Mouse (Mus musculus): ENCODE measurements at regions not wholly inside any gene's neighbourhood (a gene's known extent, or its start where the extent isn't known, plus 50 kb on each side); places are given as distances from the start of the nearest gene placed in this dataset.
A peak's percentile ranks its signal among the peaks of the same experiment; 100 is the strongest.

DNA sequence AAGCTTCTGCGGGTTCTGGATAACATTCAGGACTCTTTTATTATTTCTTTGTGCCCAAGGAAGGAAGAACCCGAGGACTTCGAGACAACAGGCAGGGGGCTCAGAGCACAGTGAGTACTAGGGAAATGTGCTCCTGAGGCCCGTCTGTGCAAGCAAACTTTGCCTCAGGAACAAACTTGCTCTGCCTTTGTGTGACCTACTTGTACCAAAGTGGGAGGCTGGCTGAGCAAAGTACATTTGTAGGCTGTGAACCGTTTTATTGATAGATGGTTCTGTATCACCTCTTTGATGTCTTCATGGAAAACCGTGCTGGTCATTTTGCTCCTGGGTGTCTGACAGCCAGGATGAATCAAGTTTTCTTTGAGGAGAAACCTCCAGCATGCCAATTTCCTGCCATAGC lies 169.5 kb upstream of the Nr2f2 start:
- Histone ChIP-seq H3K4me3 (no peak overlapping the region), H3K4me2 (no peak overlapping the region), H3K9ac (no peak overlapping the region), H3K9me3 (peaks cover 4% of the 10 kb centered on the region; the same call in 1 of the 2 replicates), H3K36me3 (no peaks in the 10 kb centered on the region), H3K27me3 (no peaks in the 10 kb centered on the region), H3K4me1 (replicated peaks) (no peaks in the 10 kb centered on the region), H3K27ac (replicated peaks) (no peak overlapping the region)
- 79% methylated on average over 6 of the region's 6 CpGs for WGBS
- ATAC-seq (ENCODE audit: low read depth), result no peak

DNA sequence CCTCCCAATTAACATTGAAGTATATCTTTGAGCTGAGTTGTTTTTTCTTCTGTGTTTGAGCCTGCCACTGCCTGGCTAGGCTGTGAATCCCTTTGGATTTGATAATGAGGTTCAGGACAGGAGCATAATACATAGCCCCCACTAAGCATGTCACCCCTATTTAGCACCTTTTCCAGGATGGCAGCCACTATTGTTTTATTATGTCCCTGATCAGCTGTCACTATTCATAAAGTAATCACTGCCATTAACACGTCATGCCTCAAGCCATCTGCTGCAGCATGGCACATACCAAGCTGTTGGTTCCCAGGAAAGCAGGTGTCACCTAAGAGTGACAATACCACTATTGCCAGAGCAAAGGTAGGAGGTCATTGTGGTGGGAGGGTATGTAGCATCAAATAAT lies 167.0 kb upstream of the Nr2f2 start:
- H3K4me3 ChIP-seq, result no peak overlapping the region
- H3K27me3 ChIP-seq, result no peaks in the 10 kb centered on the region
- no peaks in the 10 kb centered on the region for H3K4me1 ChIP-seq (replicated peaks)
- H3K27ac ChIP-seq (replicated peaks), result no peak overlapping the region
- ATAC-seq (ENCODE audit: low read depth), result 0 out of 2 replicates have a peak, but pooled peaks have one; percentile 32
- H3K9ac ChIP-seq, result no peak overlapping the region
- H3K4me2 ChIP-seq, result no peak overlapping the region
- H3K9me3 ChIP-seq, result peaks cover 8% of the 10 kb centered on the region; the same call in 1 of the 2 replicates
- no peaks in the 10 kb centered on the region for H3K36me3 ChIP-seq
- WGBS, result 30% methylated on average over 1 of the region's 1 CpGs

DNA sequence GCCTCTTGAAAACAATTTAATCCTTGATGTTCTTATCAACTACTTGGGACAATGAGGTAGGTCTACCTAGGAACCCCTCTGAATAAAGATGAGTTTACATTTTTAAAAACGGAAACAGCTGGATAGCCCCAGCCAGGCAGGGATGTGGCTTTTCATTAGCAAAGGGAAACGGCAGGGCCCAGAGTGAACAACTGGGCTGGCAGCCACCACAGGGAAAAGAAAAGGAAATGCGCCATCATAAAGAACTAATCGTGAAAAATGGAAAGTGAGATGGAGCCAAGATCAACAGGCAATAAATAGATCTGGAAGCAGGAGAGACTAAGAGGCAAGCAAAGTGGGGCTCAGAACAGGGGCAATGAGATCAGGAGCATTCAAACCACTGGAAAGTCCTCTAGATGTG lies 161.4 kb upstream of the Nr2f2 start:
- Histone ChIP-seq H3K9me3 (peaks cover 11% of the 10 kb centered on the region), H3K4me2 (no peak overlapping the region), H3K4me3 (no peak overlapping the region), H3K4me1 (replicated peaks) (no peaks in the 10 kb centered on the region), H3K27ac (replicated peaks) (no peak overlapping the region), H3K27me3 (no peaks in the 10 kb centered on the region), H3K36me3 (no peaks in the 10 kb centered on the region), H3K9ac (no peak overlapping the region)
- no peak for ATAC-seq (ENCODE audit: low read depth)
- 77% methylated on average over 4 of the region's 4 CpGs for WGBS

DNA sequence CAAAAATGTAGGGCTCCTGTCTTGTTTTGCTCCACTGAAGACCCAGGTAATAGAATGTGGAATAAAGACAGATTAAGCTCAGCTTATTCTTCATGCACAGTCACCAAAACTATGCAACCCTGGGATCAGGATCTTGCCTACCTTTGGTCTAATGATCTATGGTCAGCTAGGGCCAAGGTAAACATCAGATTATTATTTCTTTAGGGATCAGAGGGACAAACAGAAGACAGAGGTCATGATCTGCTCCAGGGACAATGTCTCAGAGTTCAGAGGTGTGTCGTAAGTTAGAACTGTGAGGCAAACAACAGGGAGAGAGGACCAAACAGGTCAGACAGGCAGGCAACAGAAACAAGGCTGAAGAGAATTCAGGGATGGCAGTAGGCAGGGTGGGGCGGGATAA lies 158.8 kb upstream of the Nr2f2 start:
- no peak overlapping the region for H3K9ac ChIP-seq
- H3K27ac ChIP-seq (replicated peaks), result no peak overlapping the region
- WGBS, result 89% methylated on average over 2 of the region's 2 CpGs
- H3K36me3 ChIP-seq, result no peaks in the 10 kb centered on the region
- ATAC-seq (ENCODE audit: low read depth), result no peak
- no peaks in the 10 kb centered on the region for H3K27me3 ChIP-seq
- no peaks in the 10 kb centered on the region for H3K4me1 ChIP-seq (replicated peaks)
- H3K9me3 ChIP-seq, result peaks cover 6% of the 10 kb centered on the region; the same call in 1 of the 2 replicates
- no peak overlapping the region for H3K4me2 ChIP-seq
- H3K4me3 ChIP-seq, result no peak overlapping the region

DNA sequence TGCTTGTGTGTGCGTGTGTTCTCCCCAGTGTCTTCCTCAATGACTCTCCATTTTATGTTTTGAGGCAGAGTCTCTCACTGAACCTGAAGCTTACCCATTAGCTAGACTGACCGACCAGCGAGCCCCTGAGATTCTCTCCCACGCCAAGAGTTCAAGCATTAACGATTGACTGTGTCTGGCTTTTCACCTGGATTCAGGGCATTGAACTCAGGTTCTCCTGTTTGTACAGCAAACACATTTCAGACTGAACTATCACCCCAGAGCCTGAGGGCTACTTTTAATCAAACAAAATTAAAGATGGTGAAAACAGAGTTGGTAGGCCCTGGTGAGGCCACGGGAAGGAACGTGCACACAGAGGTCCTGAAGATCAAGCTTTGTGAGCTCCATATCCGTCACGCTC lies 158.2 kb upstream of the Nr2f2 start:
- 96% methylated on average over 9 of the region's 9 CpGs for WGBS
- ATAC-seq (ENCODE audit: low read depth), result no peak

DNA sequence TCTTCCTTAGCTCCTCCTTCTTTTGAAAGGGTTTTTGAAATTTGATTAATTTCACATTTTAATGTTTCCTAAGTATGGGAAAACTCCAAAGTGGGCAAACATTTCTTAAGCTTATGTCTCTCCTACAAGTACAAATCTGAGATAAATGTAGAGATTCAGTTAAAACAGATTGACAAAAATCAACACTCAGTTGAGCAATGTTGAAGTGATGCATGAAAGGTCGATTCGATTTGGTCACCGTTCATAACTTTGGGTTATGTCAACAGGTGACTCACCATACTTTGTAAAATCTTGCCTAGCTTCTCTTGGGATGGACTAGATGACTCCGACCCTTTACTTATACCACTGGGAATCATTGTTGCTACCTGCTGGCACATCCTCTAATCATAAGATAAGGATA lies 157.7 kb upstream of the Nr2f2 start:
- Histone ChIP-seq H3K27me3 (no peaks in the 10 kb centered on the region), H3K27ac (replicated peaks) (no peak overlapping the region), H3K4me1 (replicated peaks) (no peaks in the 10 kb centered on the region), H3K36me3 (no peaks in the 10 kb centered on the region), H3K9me3 (peaks cover 6% of the 10 kb centered on the region; the same call in 1 of the 2 replicates), H3K4me3 (no peak overlapping the region), H3K4me2 (no peak overlapping the region), H3K9ac (no peak overlapping the region)
- no peak for ATAC-seq (ENCODE audit: low read depth)
- WGBS, result 93% methylated on average over 4 of the region's 4 CpGs

More for the DNA sequence above, 158.2 kb upstream of the Nr2f2 start:
- no peaks in the 10 kb centered on the region for H3K27me3 ChIP-seq
- no peak overlapping the region for H3K4me2 ChIP-seq
- no peaks in the 10 kb centered on the region for H3K36me3 ChIP-seq
- no peaks in the 10 kb centered on the region for H3K4me1 ChIP-seq (replicated peaks)
- no peak overlapping the region for H3K9ac ChIP-seq
- no peak overlapping the region for H3K4me3 ChIP-seq
- H3K27ac ChIP-seq (replicated peaks), result no peak overlapping the region
- peaks cover 6% of the 10 kb centered on the region; the same call in 1 of the 2 replicates for H3K9me3 ChIP-seq

DNA sequence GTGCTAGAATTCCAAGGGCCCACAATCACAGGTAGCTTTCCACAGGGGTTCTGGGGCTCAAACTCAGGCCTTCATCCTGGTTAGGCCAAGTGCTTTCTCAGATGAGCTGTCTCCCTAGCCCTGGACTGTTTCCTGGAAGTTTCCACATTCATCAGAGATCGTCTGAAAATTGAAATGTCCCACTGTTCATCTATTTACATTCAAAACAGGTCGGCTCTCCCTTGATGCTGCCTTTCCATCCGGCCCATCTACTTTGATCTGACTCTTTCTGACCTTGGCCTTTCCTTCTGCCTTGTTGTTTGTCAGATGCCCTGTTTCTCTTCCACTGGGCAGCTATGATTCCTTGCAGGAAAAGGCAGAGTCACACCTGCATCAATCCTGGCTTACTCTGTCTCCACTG lies 150.2 kb upstream of the Nr2f2 start:
- H3K4me1 ChIP-seq (replicated peaks), result peaks cover 17% of the 10 kb centered on the region
- H3K9ac ChIP-seq, result no peak overlapping the region
- H3K4me2 ChIP-seq, result no peak overlapping the region
- H3K4me3 ChIP-seq, result no peak overlapping the region
- WGBS, result 57% methylated on average over 3 of the region's 3 CpGs
- no peak overlapping the region for H3K27ac ChIP-seq (replicated peaks)
- no peak for ATAC-seq (ENCODE audit: low read depth)
- H3K36me3 ChIP-seq, result no peaks in the 10 kb centered on the region
- H3K27me3 ChIP-seq, result no peaks in the 10 kb centered on the region
- H3K9me3 ChIP-seq, result no peaks in the 10 kb centered on the region

DNA sequence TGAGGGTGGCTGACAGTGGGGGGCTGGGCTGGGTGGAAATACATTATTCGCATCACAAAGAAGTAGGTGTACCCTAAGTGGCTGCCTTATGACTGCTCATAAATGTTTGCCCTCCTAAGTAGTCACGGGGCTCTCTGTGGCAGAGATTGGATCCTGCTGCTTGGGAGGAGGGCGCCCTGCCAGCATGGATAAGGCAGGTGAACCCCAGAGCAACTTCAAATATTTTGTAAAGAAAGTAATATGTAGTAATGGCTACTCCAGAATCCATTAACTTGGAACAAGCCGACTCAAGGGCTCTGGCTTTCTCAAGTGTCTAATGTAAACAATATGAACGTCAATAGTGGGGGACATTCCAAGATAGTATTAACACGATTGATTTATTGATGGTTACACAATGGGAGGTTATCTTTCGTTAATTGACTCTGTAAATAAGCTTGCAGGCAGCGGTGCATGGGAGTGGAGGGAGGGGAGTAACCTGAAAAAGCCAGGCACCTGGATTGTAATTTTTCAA lies 148.9 kb upstream of the Nr2f2 start:
- Histone ChIP-seq H3K36me3 (no peaks in the 10 kb centered on the region), H3K9me3 (no peaks in the 10 kb centered on the region), H3K4me1 (replicated peaks) (peaks cover 17% of the 10 kb centered on the region), H3K4me2 (no peak overlapping the region), H3K27ac (replicated peaks) (no peak overlapping the region), H3K9ac (no peak overlapping the region), H3K4me3 (no peak overlapping the region), H3K27me3 (no peaks in the 10 kb centered on the region)
- 15% methylated on average over 8 of the region's 8 CpGs for WGBS
- no peak for ATAC-seq (ENCODE audit: low read depth)

DNA sequence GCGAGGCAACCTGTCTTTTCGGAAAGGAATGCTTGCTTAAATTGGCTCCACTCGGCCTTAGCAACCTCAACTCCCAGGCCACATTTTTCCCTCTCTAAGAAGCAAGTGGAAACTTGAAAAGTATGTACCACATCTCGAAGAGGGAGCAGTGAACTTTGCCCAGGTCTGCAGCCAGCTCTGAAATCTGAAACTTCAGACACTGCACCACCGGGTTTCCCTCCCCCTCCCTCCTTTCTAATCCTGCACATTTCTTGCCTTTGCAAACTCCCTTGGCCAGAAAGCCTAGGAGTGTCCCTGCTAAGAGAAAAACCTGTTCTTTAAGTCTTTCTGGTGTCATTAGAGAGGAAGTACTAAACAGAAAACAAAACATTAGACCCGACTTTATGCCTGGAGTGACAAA lies 148.1 kb upstream of the Nr2f2 start:
- no peak overlapping the region for H3K9ac ChIP-seq
- H3K4me1 ChIP-seq (replicated peaks), result peaks cover 17% of the 10 kb centered on the region
- no peak overlapping the region for H3K27ac ChIP-seq (replicated peaks)
- H3K27me3 ChIP-seq, result no peaks in the 10 kb centered on the region
- no peak overlapping the region for H3K4me2 ChIP-seq
- no peak overlapping the region for H3K4me3 ChIP-seq
- no peaks in the 10 kb centered on the region for H3K9me3 ChIP-seq
- 15% methylated on average over 6 of the region's 6 CpGs for WGBS
- no peaks in the 10 kb centered on the region for H3K36me3 ChIP-seq
- ATAC-seq (ENCODE audit: low read depth), result no peak

DNA sequence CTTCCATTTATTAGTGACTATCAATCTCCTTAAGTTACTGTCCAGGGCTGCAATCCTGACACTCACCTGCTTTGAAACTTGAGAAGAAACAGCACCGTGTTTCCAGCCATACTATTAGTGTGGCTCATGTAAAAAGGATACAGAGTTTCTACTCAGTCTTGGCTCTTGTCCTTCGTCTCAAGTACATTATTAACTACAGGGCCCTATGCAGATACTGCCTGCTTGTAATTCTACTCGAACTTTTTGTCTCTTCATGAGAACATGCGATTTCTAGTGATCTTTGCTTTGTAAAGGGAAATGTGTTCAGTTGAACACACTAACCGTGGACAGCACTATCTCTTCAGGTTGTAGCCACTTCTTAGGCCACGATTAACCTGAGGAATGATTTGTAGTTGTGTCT lies 145.8 kb upstream of the Nr2f2 start:
- ATAC-seq (ENCODE audit: low read depth), result no peak

DNA sequence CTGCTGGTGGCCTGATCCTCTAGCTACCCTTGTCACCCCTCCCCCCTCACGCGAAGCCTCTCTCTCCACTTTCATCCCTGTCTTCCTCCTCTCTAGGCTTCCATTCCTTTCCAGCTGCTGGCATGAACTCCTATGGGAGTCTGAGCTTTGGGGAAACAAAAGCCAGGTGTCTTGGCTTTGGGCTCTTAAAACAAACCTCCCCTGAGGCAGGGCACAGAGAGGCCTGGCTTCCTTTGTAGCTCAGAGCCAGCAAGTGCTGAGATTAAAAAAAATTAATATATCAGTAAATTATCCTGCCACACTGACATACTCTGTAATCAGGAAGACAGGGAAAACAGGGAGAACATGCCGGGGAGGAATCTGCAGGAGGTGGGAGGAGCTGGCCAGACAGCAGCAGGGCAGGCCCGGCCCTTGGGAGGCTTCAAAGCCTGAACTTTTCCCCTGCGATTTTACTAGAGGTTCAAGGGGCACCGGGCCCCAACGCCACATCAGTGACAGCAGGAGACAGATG lies 139.2 kb upstream of the Nr2f2 start:
- no peak overlapping the region for H3K4me3 ChIP-seq
- H3K9ac ChIP-seq, result no peak overlapping the region
- no peak for ATAC-seq (ENCODE audit: low read depth)
- H3K27me3 ChIP-seq, result no peaks in the 10 kb centered on the region
- no peak overlapping the region for H3K4me2 ChIP-seq
- H3K27ac ChIP-seq (replicated peaks), result no peak overlapping the region
- H3K9me3 ChIP-seq, result no peaks in the 10 kb centered on the region
- WGBS, result 12% methylated on average over 7 of the region's 7 CpGs
- H3K36me3 ChIP-seq, result no peaks in the 10 kb centered on the region
- H3K4me1 ChIP-seq (replicated peaks), result peaks cover 7% of the 10 kb centered on the region; the same call in 1 of the 2 replicates

More for the DNA sequence above, 145.8 kb upstream of the Nr2f2 start:
- peaks cover 13% of the 10 kb centered on the region for H3K4me1 ChIP-seq (replicated peaks)
- no peaks in the 10 kb centered on the region for H3K36me3 ChIP-seq
- H3K4me3 ChIP-seq, result no peak overlapping the region
- 85% methylated on average over 6 of the region's 6 CpGs for WGBS
- no peak overlapping the region for H3K9ac ChIP-seq
- no peaks in the 10 kb centered on the region for H3K27me3 ChIP-seq
- H3K27ac ChIP-seq (replicated peaks), result no peak overlapping the region
- H3K4me2 ChIP-seq, result no peak overlapping the region
- no peaks in the 10 kb centered on the region for H3K9me3 ChIP-seq

DNA sequence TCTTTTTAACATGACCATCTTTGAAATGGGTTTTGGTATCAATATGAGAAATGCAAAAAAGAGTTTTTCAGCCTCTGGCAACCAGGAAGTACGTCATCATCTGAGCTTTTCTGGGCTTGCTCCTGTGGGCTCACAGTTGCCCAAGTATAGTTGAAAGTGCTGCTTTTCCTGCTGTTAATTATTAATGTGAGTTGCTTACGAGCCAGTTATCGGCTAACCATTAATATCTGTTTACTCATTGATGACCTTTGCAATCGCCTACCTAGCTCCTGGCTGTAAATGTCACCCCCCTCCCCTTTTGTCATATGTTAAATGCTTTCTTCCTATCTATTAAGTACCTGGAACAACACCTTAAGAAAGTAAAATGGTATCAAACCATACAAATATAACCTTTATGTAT lies 135.3 kb upstream of the Nr2f2 start:
- no peak overlapping the region for H3K9ac ChIP-seq
- no peaks in the 10 kb centered on the region for H3K9me3 ChIP-seq
- no peak overlapping the region for H3K4me3 ChIP-seq
- no peak for ATAC-seq (ENCODE audit: low read depth)
- no peaks in the 10 kb centered on the region for H3K36me3 ChIP-seq
- no peak overlapping the region for H3K27ac ChIP-seq (replicated peaks)
- peaks cover 7% of the 10 kb centered on the region; the same call in 1 of the 2 replicates for H3K4me1 ChIP-seq (replicated peaks)
- H3K4me2 ChIP-seq, result no peak overlapping the region
- no peaks in the 10 kb centered on the region for H3K27me3 ChIP-seq
- 80% methylated on average over 4 of the region's 4 CpGs for WGBS

DNA sequence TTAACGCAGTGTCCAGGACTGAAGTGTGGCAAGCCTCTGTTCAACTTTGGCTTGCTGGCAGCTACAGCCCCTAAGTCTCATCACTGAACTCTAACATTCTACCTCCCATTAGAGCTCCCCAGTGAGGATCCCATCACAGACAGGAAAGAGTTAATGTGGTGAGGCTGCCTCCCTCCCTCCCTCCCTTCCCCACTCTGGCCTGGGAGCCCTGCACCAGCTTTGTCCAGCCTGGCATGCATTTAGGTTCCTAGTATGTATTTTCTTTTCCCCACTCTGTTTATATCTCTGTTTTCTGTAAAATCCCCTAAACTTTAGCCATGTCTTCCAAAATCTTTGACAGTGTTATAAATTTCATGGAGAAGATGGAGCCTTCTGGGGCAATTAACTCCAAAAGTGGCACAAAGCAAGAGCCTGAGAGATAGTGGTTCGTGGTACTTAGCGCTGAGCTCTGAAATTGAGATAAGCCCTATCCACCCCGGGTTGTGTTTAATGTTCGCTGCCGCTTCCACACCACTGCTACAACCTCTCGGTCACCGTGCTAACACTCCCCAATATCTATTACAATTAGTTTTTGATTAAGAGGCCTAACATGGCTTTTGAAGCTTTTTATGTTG lies 130.1 kb upstream of the Nr2f2 start:
- Histone ChIP-seq H3K27me3 (no peaks in the 10 kb centered on the region), H3K9me3 (no peaks in the 10 kb centered on the region), H3K4me3 (no peak overlapping the region), H3K4me2 (no peak overlapping the region), H3K36me3 (no peaks in the 10 kb centered on the region), H3K27ac (replicated peaks) (no peak overlapping the region), H3K4me1 (replicated peaks) (no peaks in the 10 kb centered on the region; the same call in 1 of the 2 replicates), H3K9ac (no peak overlapping the region)
- WGBS, result 48% methylated on average over 8 of the region's 8 CpGs
- no peak for ATAC-seq (ENCODE audit: low read depth)
